Mouse (Mus musculus) MEL (cell line): ENCODE results near the gene Rln3. TPM values are rescaled to one million over a fixed set of nuclear protein-coding genes. Genes with fewer than 3 reads are reported as not detected.

Experiments
- DNase-seq: peaks from one replicate; pipeline ENCODE4 v3.0.0; 2011; ENCODE audit warnings: low read depth, low spot score
- H3K27ac ChIP-seq: 2 replicates; pipeline ENCODE4 v1.5.1; 2012; ENCODE audit warnings: low read depth, mild to moderate bottlenecking, control low read depth, low read length, moderate library complexity; ENCODE audit not compliant: control insufficient read depth
- H3K27me3 ChIP-seq, 2 experiments: fragments of 150-350 bp in 1 of 2; sonication (generic) in 1 of 2; 2 replicates each; pipeline ENCODE4 v1.6.1; 2012; ENCODE audit warnings: low read length in 2 of 2, mild to moderate bottlenecking in 2 of 2, improper control_type of control experiment in 1 of 2, moderate library complexity in 1 of 2; ENCODE audit not compliant: insufficient read depth in 2 of 2, control insufficient read depth in 1 of 2
- H3K36me3 ChIP-seq, 2 experiments: 2 replicates each; pipeline ENCODE4 v1.6.1; 2012 to 2014; ENCODE audit warnings: low read length in 2 of 2, improper control_type of control experiment in 1 of 2, inconsistent platforms in 1 of 2, mild to moderate bottlenecking in 1 of 2; ENCODE audit not compliant: insufficient read depth in 2 of 2, control insufficient read depth in 1 of 2
- H3K4me1 ChIP-seq, 2 experiments: fragments of 150-350 bp in 1 of 2; sonication (generic) in 1 of 2; 2 replicates each; pipeline ENCODE4 v1.6.1; 2012; ENCODE audit warnings: low read length in 2 of 2, improper control_type of control experiment in 1 of 2, mild to moderate bottlenecking in 1 of 2; ENCODE audit not compliant: insufficient read depth in 2 of 2, control insufficient read depth in 1 of 2
- H3K4me3 ChIP-seq, 2 experiments: fragments of 150-350 bp in 1 of 2; sonication (generic) in 1 of 2; 2 replicates each; pipeline ENCODE4 v1.5.1; 2012; ENCODE audit warnings: low read depth in 2 of 2, low read length in 2 of 2, mild to moderate bottlenecking in 2 of 2, moderate library complexity in 2 of 2, control low read depth in 1 of 2, improper control_type of control experiment in 1 of 2; ENCODE audit not compliant: control insufficient read depth in 1 of 2, insufficient read depth in 1 of 2
- H3K79me2 ChIP-seq: 2 replicates; pipeline ENCODE4 v1.6.1; 2012; ENCODE audit warnings: mild to moderate bottlenecking, low read length, moderate library complexity; ENCODE audit not compliant: control insufficient read depth, poor library complexity, insufficient read depth
- H3K9ac ChIP-seq: 2 replicates; pipeline ENCODE4 v1.6.1; 2012; ENCODE audit warnings: low read depth, mild to moderate bottlenecking, control low read depth, low read length, moderate library complexity; ENCODE audit not compliant: control insufficient read depth, poor library complexity, severe bottlenecking
- H3K9me3 ChIP-seq: fragments of 150-350 bp; sonication (generic); replicated peaks from 2 replicates; pipeline ENCODE4 v1.6.1; 2012; ENCODE audit warnings: mild to moderate bottlenecking, low read length, improper control_type of control experiment, moderate library complexity; ENCODE audit not compliant: insufficient read depth
- CHD2 ChIP-seq: IDR thresholded peaks from 2 replicates; pipeline ENCODE4 v1.6.1; 2011; ENCODE audit warnings: low read length, improper control_type of control experiment
- CTCF ChIP-seq, 3 experiments: IDR thresholded peaks in 2 of 3; conservative IDR thresholded peaks in 1 of 3; 2 replicates each; pipeline ENCODE4 v1.5.1; 2011 to 2012; ENCODE audit warnings: low read length in 3 of 3, low read depth in 2 of 3, mild to moderate bottlenecking in 2 of 3, improper control_type of control experiment in 1 of 3, inconsistent platforms in 1 of 3, mixed read lengths in 1 of 3, moderate library complexity in 1 of 3; ENCODE audit not compliant: control insufficient read depth in 1 of 3, insufficient read depth in 1 of 3, poor library complexity in 1 of 3, severe bottlenecking in 1 of 3
- E2F4 ChIP-seq: IDR thresholded peaks from 2 replicates; pipeline ENCODE4 v1.6.1; 2011; ENCODE audit warnings: low read depth, low read length, improper control_type of control experiment, borderline replicate concordance
- ELF1 ChIP-seq: IDR thresholded peaks from 2 replicates; pipeline ENCODE4 v1.6.1; 2014; ENCODE audit warnings: low read depth, mild to moderate bottlenecking, inconsistent platforms, low read length, improper control_type of control experiment, moderate library complexity
- ETS1 ChIP-seq: IDR thresholded peaks from 2 replicates; pipeline ENCODE4 v1.6.1; 2012; ENCODE audit warnings: low read depth, mild to moderate bottlenecking, inconsistent platforms, low read length, improper control_type of control experiment, moderate library complexity
- GATA1 ChIP-seq: IDR thresholded peaks from 2 replicates; pipeline ENCODE4 v1.6.1; 2011; ENCODE audit warnings: low read depth, low read length, improper control_type of control experiment
- HCFC1 ChIP-seq: IDR thresholded peaks from 2 replicates; pipeline ENCODE4 v1.6.1; 2012; ENCODE audit warnings: low read depth, mild to moderate bottlenecking, inconsistent platforms, low read length, improper control_type of control experiment, moderate library complexity
- JUND ChIP-seq: IDR thresholded peaks from 2 replicates; pipeline ENCODE4 v1.6.1; 2011; ENCODE audit warnings: low read depth, mild to moderate bottlenecking, improper control_type of control experiment, low read length
- MAZ ChIP-seq: IDR thresholded peaks from 2 replicates; pipeline ENCODE4 v1.6.1; 2012; ENCODE audit warnings: low read depth, mild to moderate bottlenecking, inconsistent platforms, low read length, improper control_type of control experiment
- MEF2A ChIP-seq: IDR thresholded peaks from 2 replicates; pipeline ENCODE4 v1.6.1; 2014; ENCODE audit warnings: low read depth, mild to moderate bottlenecking, inconsistent platforms, low read length, improper control_type of control experiment; ENCODE audit not compliant: poor library complexity, insufficient replicate concordance, severe bottlenecking; ENCODE audit errors: extremely low read depth
- NRF1 ChIP-seq: IDR thresholded peaks from 2 replicates; pipeline ENCODE4 v1.6.1; 2014; ENCODE audit warnings: low read depth, mild to moderate bottlenecking, inconsistent platforms, low read length, improper control_type of control experiment, moderate library complexity; ENCODE audit not compliant: poor library complexity, insufficient read depth, severe bottlenecking
- RAD21 ChIP-seq: IDR thresholded peaks from 2 replicates; pipeline ENCODE4 v1.6.1; 2011; ENCODE audit warnings: mild to moderate bottlenecking, low read depth, low read length, improper control_type of control experiment
- RCOR1 ChIP-seq: IDR thresholded peaks from 2 replicates; pipeline ENCODE4 v1.6.1; 2012; ENCODE audit warnings: low read depth, mild to moderate bottlenecking, inconsistent platforms, low read length, improper control_type of control experiment
- SIN3A ChIP-seq: IDR thresholded peaks from 2 replicates; pipeline ENCODE4 v1.6.1; 2012; ENCODE audit warnings: low read length, improper control_type of control experiment, inconsistent platforms
- TCF12 ChIP-seq: IDR thresholded peaks from 2 replicates; pipeline ENCODE4 v1.6.1; 2014; ENCODE audit warnings: low read depth, mild to moderate bottlenecking, inconsistent platforms, low read length, improper control_type of control experiment, moderate library complexity
- UBTF ChIP-seq: IDR thresholded peaks from 2 replicates; pipeline ENCODE4 v1.6.1; 2012; ENCODE audit warnings: low read depth, mild to moderate bottlenecking, inconsistent platforms, low read length, improper control_type of control experiment, moderate library complexity, borderline replicate concordance; ENCODE audit not compliant: insufficient read depth
- USF2 ChIP-seq, 2 experiments: IDR thresholded peaks; 2 replicates each; pipeline ENCODE4 v1.6.1; 2011 to 2012; ENCODE audit warnings: improper control_type of control experiment in 2 of 2, low read length in 2 of 2, borderline replicate concordance in 1 of 2, inconsistent platforms in 1 of 2, low read depth in 1 of 2, mild to moderate bottlenecking in 1 of 2; ENCODE audit not compliant: insufficient read depth in 1 of 2
- ZKSCAN1 ChIP-seq: IDR thresholded peaks from 2 replicates; pipeline ENCODE4 v1.6.1; 2012; ENCODE audit warnings: low read depth, mild to moderate bottlenecking, inconsistent platforms, low read length, improper control_type of control experiment, moderate library complexity
- polyA plus RNA-seq, 2 experiments: library from polyadenylated mRNA; stranded (reverse) in 1 of 2; unstranded in 1 of 2; fragments of >175 nt in 1 of 2; fragments of >200 nt in 1 of 2; gene quantifications; 2 replicates each; pipeline versions ENCODE4 v1.2.1 to v1.2.4; 2012; ENCODE audit warnings: low replicate concordance in 2 of 2, low read depth in 1 of 2; ENCODE audit not compliant: insufficient read length in 2 of 2, insufficient read depth in 1 of 2, missing spikeins in 1 of 2
- total RNA-seq: library from RNA; depleted of rRNA; stranded (reverse); fragments of 300-350 nt; gene quantifications from 2 replicates; pipeline ENCODE4 v1.2.3, GENCODE M21; 2012

Rln3 gene
- total and polyA plus RNA-seq, 3 experiments: not detected

- H3K79me2 ChIP-seq: peaks cover 16% of the 10 kb centered on the region
- H3K9ac ChIP-seq: no peak overlapping the region
- no peaks in the 10 kb centered on the region for H3K9me3 ChIP-seq
- peaks cover 4 to 10% of the 10 kb centered on the region in 2 experiments; a peak in 3 of 4 replicates for H3K36me3 ChIP-seq
- H3K27me3 ChIP-seq: no peaks in the 10 kb centered on the region
- no peak overlapping the region for H3K27ac ChIP-seq
- TF ChIP-seq E2F4 (no peak), ELF1 (no peak), ETS1 (no peak), CTCF (IDR thresholded peaks at IDR 0.05 in 2 of 3, conservative IDR thresholded peaks at IDR 0.05 in 1 of 3; ENCODE audit: control insufficient read depth in 1 of 3, insufficient read depth in 1 of 3, low read depth in 2 of 3, low read length in 3 of 3, poor library complexity in 1 of 3, severe bottlenecking in 1 of 3) (no peak), JUND (no peak), TCF12 (no peak), MAZ (no peak), USF2 (IDR thresholded peaks at IDR 0.05; ENCODE audit: borderline replicate concordance in 1 of 2, insufficient read depth in 1 of 2, low read depth in 1 of 2, low read length in 2 of 2) (no peak), MEF2A (no peak)
- H3K4me3 ChIP-seq: no peak overlapping the region
- no peak for DNase-seq
- peaks cover 0 to 12% of the 10 kb centered on the region in 2 experiments; a peak in 2 of 4 replicates for H3K4me1 ChIP-seq
Observed at GRCm38 (mm10) chr8:84038015-84038414, 6.8 kb downstream of the Rln3 start.

GRCm38 (mm10) chr8:84032777-84033176, 12.0 kb downstream of the Rln3 start:
- no peak for DNase-seq
- TF ChIP-seq SIN3A (no peak), USF2 (IDR thresholded peaks at IDR 0.05; ENCODE audit: borderline replicate concordance in 1 of 2, insufficient read depth in 1 of 2, low read depth in 1 of 2, low read length in 2 of 2) (no peak), RAD21 (no peak), CTCF (IDR thresholded peaks at IDR 0.05 in 2 of 3, conservative IDR thresholded peaks at IDR 0.05 in 1 of 3; ENCODE audit: control insufficient read depth in 1 of 3, insufficient read depth in 1 of 3, low read depth in 2 of 3, low read length in 3 of 3, poor library complexity in 1 of 3, severe bottlenecking in 1 of 3) (no peak), ZKSCAN1 (no peak), HCFC1 (no peak)
- H3K4me3 ChIP-seq: no peak overlapping the region
- no peak overlapping the region for H3K9ac ChIP-seq
- H3K79me2 ChIP-seq: no peaks in the 10 kb centered on the region
- H3K9me3 ChIP-seq: no peaks in the 10 kb centered on the region
- no peak overlapping the region for H3K27ac ChIP-seq
- H3K27me3 ChIP-seq: no peaks in the 10 kb centered on the region
- peaks cover 0 to 6% of the 10 kb centered on the region in 2 experiments; a peak in 2 of 4 replicates for H3K36me3 ChIP-seq
- no peaks in the 10 kb centered on the region for H3K4me1 ChIP-seq

GRCm38 (mm10) chr8:84029272-84029671, 15.5 kb downstream of the Rln3 start:
- DNase-seq: peak; percentile 61

More at GRCm38 (mm10) chr8:84029272-84029671, 15.5 kb downstream of the Rln3 start:
- H3K36me3 ChIP-seq: peaks cover 0 to 3% of the 10 kb centered on the region in 2 experiments; a peak in 2 of 4 replicates
- no peaks in the 10 kb centered on the region for H3K4me1 ChIP-seq
- H3K27ac ChIP-seq: no peak overlapping the region
- TF ChIP-seq GATA1 (peak; percentile 54; the same call in 1 of the 2 replicates), CHD2 (peak; percentile 32; the same call in 1 of the 2 replicates), CTCF (IDR thresholded peaks at IDR 0.05 in 2 of 3, conservative IDR thresholded peaks at IDR 0.05 in 1 of 3; ENCODE audit: control insufficient read depth in 1 of 3, insufficient read depth in 1 of 3, low read depth in 2 of 3, low read length in 3 of 3, poor library complexity in 1 of 3, severe bottlenecking in 1 of 3) (no peak), UBTF (no peak), TCF12 (no peak), RCOR1 (no peak), MAZ (no peak), NRF1 (no peak)
- H3K27me3 ChIP-seq: no peaks in the 10 kb centered on the region
- no peak overlapping the region for H3K4me3 ChIP-seq
- H3K9ac ChIP-seq: no peak overlapping the region
- no peaks in the 10 kb centered on the region for H3K9me3 ChIP-seq
- H3K79me2 ChIP-seq: no peaks in the 10 kb centered on the region
